Mouse (Mus musculus): Measurements from ENCODE around the gene Plxna4.

DNA sequence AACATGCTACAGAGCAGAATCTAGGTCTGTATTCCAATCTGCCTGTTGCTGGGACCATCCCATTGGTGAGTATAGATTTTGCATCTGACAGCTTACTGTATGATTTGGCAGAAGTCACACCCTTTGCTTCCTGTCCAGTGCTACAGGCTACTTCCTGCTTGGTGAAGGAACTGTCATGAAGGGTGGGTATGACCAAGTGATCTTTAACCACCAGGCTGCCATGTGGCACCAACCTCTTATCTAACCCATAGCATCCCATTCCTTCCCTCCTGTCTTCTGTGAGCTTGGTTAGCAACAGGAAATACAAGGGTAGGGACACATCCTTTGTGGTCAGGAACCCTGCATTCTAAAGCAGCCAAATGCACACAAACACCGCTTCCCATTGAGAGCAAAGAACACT lies 429.6 kb downstream of the Plxna4 start:
- TF ChIP-seq GATA1 (IDR thresholded peaks at IDR 0.05; ENCODE audit: borderline replicate concordance, low read length), result peak; percentile 96; the same call in 2 of the 3 replicates
- peak; percentile 92 for TF ChIP-seq FLI1 (IDR thresholded peaks at IDR 0.05; ENCODE audit: low read length)
